In genomic region chr2:74713239-74714150, GRCm38 (mm10) we compare ENCODE assay signal across 17 mouse cellular contexts. TPM values are rescaled to one million over a fixed set of nuclear protein-coding genes. Genes with fewer than 3 reads are reported as not detected.
DNase-seq lines count a peak whose midpoint lies in the region; ATAC-seq and TF ChIP-seq lines count a peak whose summit lies in the region.
"Had no signal": no experiment of that assay in that cellular context is flagged by ENCODE, and none has a peak within 500 bp of the region (broad histone marks: within the 10 kb centered on the region; RNA-seq: fewer than 3 reads in every experiment).

No protein-coding gene starts in this region.

- TF ChIP-seq CTCF in brain, embryonic 14.5 days (IDR thresholded peaks at IDR 0.05; ENCODE audit: borderline replicate concordance, extremely low read depth, insufficient read depth, insufficient read length), result no peak

- no peak overlapping the region for H3K9ac ChIP-seq in hindbrain, embryonic 13.5 days
- no peak overlapping the region for H3K9ac ChIP-seq in hindbrain, embryonic 12.5 days
- H3K9ac ChIP-seq in intestine, embryonic 16.5 days (ENCODE audit: low read depth, low read length), result no peak overlapping the region
- H3K9ac ChIP-seq in neural tube, embryonic 12.5 days, result peak overlapping the region; percentile 100
- no peak overlapping the region for H3K9ac ChIP-seq in forebrain, embryonic 12.5 days
- H3K9ac ChIP-seq: liver, embryonic 15.5 days had no signal

- peak; percentile 55 for DNase-seq in brain, embryonic 14.5 days (ENCODE audit: low read depth)
- DNase-seq in layer of hippocampus, postnatal 36 days, result no peak
- DNase-seq in adrenal gland, postnatal 36 days, result no peak
- DNase-seq: cerebellum, adult 11 months; gastrocnemius, postnatal 25 days; lung, postnatal 4 days; spleen, adult 18-20 months had no signal

- peak overlapping the region; percentile 46 for H3K27ac ChIP-seq in hindbrain, embryonic 13.5 days
- no peak overlapping the region for H3K27ac ChIP-seq in hindbrain, embryonic 12.5 days
- no peak overlapping the region for H3K27ac ChIP-seq in intestine, embryonic 16.5 days (ENCODE audit: low read length)
- peak overlapping the region; percentile 89 for H3K27ac ChIP-seq in neural tube, embryonic 12.5 days
- H3K27ac ChIP-seq in forebrain, embryonic 12.5 days, result no peak overlapping the region
- H3K27ac ChIP-seq: liver, embryonic 15.5 days had no signal

- H3K4me1 ChIP-seq in hindbrain, embryonic 13.5 days (replicated peaks), result peaks cover 10% of the 10 kb centered on the region
- H3K4me1 ChIP-seq in hindbrain, embryonic 12.5 days, result peaks cover 11% of the 10 kb centered on the region
- peaks cover 7% of the 10 kb centered on the region; the same call in 1 of the 2 replicates for H3K4me1 ChIP-seq in intestine, embryonic 16.5 days (ENCODE audit: control insufficient read depth, insufficient read depth, low read length)
- H3K4me1 ChIP-seq in neural tube, embryonic 12.5 days, result peaks cover 54% of the 10 kb centered on the region
- H3K4me1 ChIP-seq in forebrain, embryonic 12.5 days, result peaks cover 8% of the 10 kb centered on the region

- peak overlapping the region; percentile 40 for H3K4me3 ChIP-seq in hindbrain, embryonic 13.5 days
- H3K4me3 ChIP-seq in hindbrain, embryonic 12.5 days, result no peak overlapping the region
- H3K4me3 ChIP-seq in intestine, embryonic 16.5 days (ENCODE audit: low read length), result peak overlapping the region; percentile 66
- H3K4me3 ChIP-seq in neural tube, embryonic 12.5 days, result peak overlapping the region; percentile 90
- no peak overlapping the region for H3K4me3 ChIP-seq in forebrain, embryonic 12.5 days (replicated peaks)
- H3K4me3 ChIP-seq: liver, embryonic 15.5 days had no signal

- no peak for TF ChIP-seq POLR2A in brain, embryonic 14.5 days (IDR thresholded peaks at IDR 0.05; ENCODE audit: borderline replicate concordance, extremely low read depth, insufficient read depth, insufficient read length, poor library complexity, severe bottlenecking)

- no peak for ATAC-seq in hindbrain, embryonic 13.5 days (ENCODE audit: low FRiP score)
- no peak for ATAC-seq in hindbrain, embryonic 12.5 days (ENCODE audit: low FRiP score)
- ATAC-seq in intestine, embryonic 16.5 days, result no peak
- ATAC-seq in neural tube, embryonic 12.5 days (ENCODE audit: low FRiP score, low read depth), result no peak
- no peak for ATAC-seq in forebrain, embryonic 12.5 days (ENCODE audit: low FRiP score)
- ATAC-seq: midbrain, embryonic 16.5 days had no signal

- WGBS in hindbrain, embryonic 13.5 days, result 8% methylated on average over 19 of the region's 19 CpGs
- 4% methylated on average over 19 of the region's 19 CpGs for WGBS in hindbrain, embryonic 12.5 days
- 20% methylated on average over 19 of the region's 19 CpGs for WGBS in intestine, embryonic 16.5 days
- WGBS in neural tube, embryonic 12.5 days, result 2% methylated on average over 19 of the region's 19 CpGs
- 2% methylated on average over 19 of the region's 19 CpGs for WGBS in forebrain, embryonic 12.5 days

- H3K9me3 ChIP-seq in hindbrain, embryonic 13.5 days, result no peaks in the 10 kb centered on the region
- H3K9me3 ChIP-seq in hindbrain, embryonic 12.5 days (replicated peaks), result no peaks in the 10 kb centered on the region
- no peaks in the 10 kb centered on the region for H3K9me3 ChIP-seq in intestine, embryonic 16.5 days (ENCODE audit: control insufficient read depth, low read length)
- no peaks in the 10 kb centered on the region for H3K9me3 ChIP-seq in neural tube, embryonic 12.5 days
- H3K9me3 ChIP-seq in forebrain, embryonic 12.5 days, result no peaks in the 10 kb centered on the region
- H3K9me3 ChIP-seq: liver, embryonic 15.5 days had no signal

- peaks cover 97% of the 10 kb centered on the region for H3K27me3 ChIP-seq in hindbrain, embryonic 13.5 days
- H3K27me3 ChIP-seq in hindbrain, embryonic 12.5 days, result peaks cover 98% of the 10 kb centered on the region
- H3K27me3 ChIP-seq in intestine, embryonic 16.5 days (replicated peaks; ENCODE audit: control insufficient read depth, insufficient read depth, low read length), result peaks cover 40% of the 10 kb centered on the region
- no peaks in the 10 kb centered on the region for H3K27me3 ChIP-seq in neural tube, embryonic 12.5 days (replicated peaks)
- H3K27me3 ChIP-seq in forebrain, embryonic 12.5 days, result peaks cover 100% of the 10 kb centered on the region

- H3K36me3 ChIP-seq in hindbrain, embryonic 13.5 days, result no peaks in the 10 kb centered on the region
- no peaks in the 10 kb centered on the region for H3K36me3 ChIP-seq in hindbrain, embryonic 12.5 days
- H3K36me3 ChIP-seq in intestine, embryonic 16.5 days (ENCODE audit: control insufficient read depth, insufficient read depth, low read length), result no peaks in the 10 kb centered on the region
- H3K36me3 ChIP-seq in neural tube, embryonic 12.5 days, result no peaks in the 10 kb centered on the region
- H3K36me3 ChIP-seq in forebrain, embryonic 12.5 days (replicated peaks), result no peaks in the 10 kb centered on the region
- H3K36me3 ChIP-seq: liver, embryonic 15.5 days had no signal

- H3K4me2 ChIP-seq in hindbrain, embryonic 13.5 days, result 0 out of 2 replicates have a peak overlapping the region, but pooled peaks have one; percentile 59
- H3K4me2 ChIP-seq in hindbrain, embryonic 12.5 days (replicated peaks), result no peak overlapping the region
- H3K4me2 ChIP-seq in intestine, embryonic 16.5 days (ENCODE audit: low read depth, low read length), result peak overlapping the region; percentile 56
- H3K4me2 ChIP-seq in neural tube, embryonic 12.5 days (replicated peaks), result peak overlapping the region; percentile 96
- no peak overlapping the region for H3K4me2 ChIP-seq in forebrain, embryonic 12.5 days
- H3K4me2 ChIP-seq: liver, embryonic 15.5 days had no signal

RNA-seq across cellular contexts. Expression of gene Hoxd4, which starts 1.8 kb away (rescaled TPM):
- polyA plus RNA-seq in hindbrain, embryonic 13.5 days (2015; fragmentation: Nextera tagmentation; extraction: Ambion mirVana), result 4.1 and 4.2 TPM in 2 replicates
- 3.6 and 4.6 TPM in 2 replicates for polyA plus RNA-seq in hindbrain, embryonic 12.5 days (2016; fragmentation: Nextera tagmentation; extraction: Ambion mirVana)
- polyA plus RNA-seq in brain, embryonic 14.5 days (2012; rRNA removed), result 0.81 and 5.5 TPM in 2 replicates
- 0.91 and 0.95 TPM in 2 replicates for polyA plus RNA-seq in intestine, embryonic 16.5 days (2015; fragmentation: Nextera tagmentation; extraction: Ambion mirVana)
- 14.2 and 16.0 TPM in 2 replicates for polyA plus RNA-seq in neural tube, embryonic 12.5 days (2016; fragmentation: Nextera tagmentation; extraction: Ambion mirVana)
- total RNA-seq in layer of hippocampus, postnatal 36 days (2021), result not detected
- total RNA-seq in adrenal gland, postnatal 36 days (2021), result 10 to 100 TPM; 13.6 to 15.5 TPM
- not detected in 2 replicates for polyA plus RNA-seq in forebrain, embryonic 12.5 days (2016; fragmentation: Nextera tagmentation; extraction: Ambion mirVana)
- polyA plus RNA-seq: C2C12; cortical plate, adult 2 months; liver, embryonic 15.5 days; midbrain, embryonic 16.5 days had no signal

RNA-seq across cellular contexts. Expression of gene Hoxd3, which starts 1.8 kb away (rescaled TPM):
- 76.0 and 82.5 TPM in 2 replicates for polyA plus RNA-seq in hindbrain, embryonic 13.5 days (2015; fragmentation: Nextera tagmentation; extraction: Ambion mirVana)
- polyA plus RNA-seq in hindbrain, embryonic 12.5 days (2016; fragmentation: Nextera tagmentation; extraction: Ambion mirVana), result 69.6 and 83.5 TPM in 2 replicates
- 9.6 and 47.4 TPM in 2 replicates for polyA plus RNA-seq in brain, embryonic 14.5 days (2012; rRNA removed)
- polyA plus RNA-seq in intestine, embryonic 16.5 days (2015; fragmentation: Nextera tagmentation; extraction: Ambion mirVana), result 13.4 and 15.1 TPM in 2 replicates
- 55.9 and 68.9 TPM in 2 replicates for polyA plus RNA-seq in neural tube, embryonic 12.5 days (2016; fragmentation: Nextera tagmentation; extraction: Ambion mirVana)
- not detected for total RNA-seq in layer of hippocampus, postnatal 36 days (2021)
- total RNA-seq in adrenal gland, postnatal 36 days (2021), result under 1 TPM; 0.17 to 0.36 TPM
- polyA plus RNA-seq in forebrain, embryonic 12.5 days (2016; fragmentation: Nextera tagmentation; extraction: Ambion mirVana), result not detected in 2 replicates
- total RNA-seq: gastrocnemius, postnatal 25 days had no signal
- polyA plus RNA-seq: C2C12; cortical plate, adult 2 months; liver, embryonic 15.5 days; midbrain, embryonic 16.5 days had no signal

RNA-seq across cellular contexts. Expression of gene Hoxd8, which starts 9.1 kb away (rescaled TPM):
- 0.79 and 1.5 TPM in 2 replicates for polyA plus RNA-seq in hindbrain, embryonic 13.5 days (2015; fragmentation: Nextera tagmentation; extraction: Ambion mirVana)
- 0.14 and 0.46 TPM in 2 replicates for polyA plus RNA-seq in hindbrain, embryonic 12.5 days (2016; fragmentation: Nextera tagmentation; extraction: Ambion mirVana)
- polyA plus RNA-seq in brain, embryonic 14.5 days (2012; rRNA removed), result 0.73 and 1.6 TPM in 2 replicates
- 3.1 TPM in 2 replicates for polyA plus RNA-seq in intestine, embryonic 16.5 days (2015; fragmentation: Nextera tagmentation; extraction: Ambion mirVana)
- polyA plus RNA-seq in neural tube, embryonic 12.5 days (2016; fragmentation: Nextera tagmentation; extraction: Ambion mirVana), result 20.8 and 21.4 TPM in 2 replicates
- total RNA-seq in layer of hippocampus, postnatal 36 days (2021), result not detected
- 10 to 100 TPM; 23.9 to 35.9 TPM for total RNA-seq in adrenal gland, postnatal 36 days (2021)
- 0.08 TPM in 1 of 2 replicates, not detected in the other for polyA plus RNA-seq in forebrain, embryonic 12.5 days (2016; fragmentation: Nextera tagmentation; extraction: Ambion mirVana)
- polyA plus RNA-seq: C2C12; cortical plate, adult 2 months; midbrain, embryonic 16.5 days had no signal

RNA-seq across cellular contexts. Expression of gene Gm28230, which starts 13.0 kb away (rescaled TPM):
- 1.3 and 1.5 TPM in 2 replicates for polyA plus RNA-seq in hindbrain, embryonic 13.5 days (2015; fragmentation: Nextera tagmentation; extraction: Ambion mirVana)
- 0.66 and 1.1 TPM in 2 replicates for polyA plus RNA-seq in hindbrain, embryonic 12.5 days (2016; fragmentation: Nextera tagmentation; extraction: Ambion mirVana)
- polyA plus RNA-seq in brain, embryonic 14.5 days (2012; rRNA removed), result 0.44 and 1.7 TPM in 2 replicates
- polyA plus RNA-seq in intestine, embryonic 16.5 days (2015; fragmentation: Nextera tagmentation; extraction: Ambion mirVana), result 0.24 TPM in 1 of 2 replicates, not detected in the other
- 6.9 and 9.1 TPM in 2 replicates for polyA plus RNA-seq in neural tube, embryonic 12.5 days (2016; fragmentation: Nextera tagmentation; extraction: Ambion mirVana)
- not detected for total RNA-seq in layer of hippocampus, postnatal 36 days (2021)
- total RNA-seq in adrenal gland, postnatal 36 days (2021), result 1 to 10 TPM; 1.6 to 2.0 TPM
- polyA plus RNA-seq in forebrain, embryonic 12.5 days (2016; fragmentation: Nextera tagmentation; extraction: Ambion mirVana), result not detected in 2 replicates
- polyA plus RNA-seq: C2C12; cortical plate, adult 2 months; heart, embryonic 16.5 days; liver, embryonic 15.5 days; midbrain, embryonic 16.5 days had no signal

RNA-seq across cellular contexts. Expression of gene Hoxd9, which starts 16.0 kb away (rescaled TPM):
- polyA plus RNA-seq in hindbrain, embryonic 13.5 days (2015; fragmentation: Nextera tagmentation; extraction: Ambion mirVana), result not detected in 2 replicates
- polyA plus RNA-seq in hindbrain, embryonic 12.5 days (2016; fragmentation: Nextera tagmentation; extraction: Ambion mirVana), result 0.10 TPM in 1 of 2 replicates, not detected in the other
- 0.19 and 0.36 TPM in 2 replicates for polyA plus RNA-seq in brain, embryonic 14.5 days (2012; rRNA removed)
- 1.8 and 2.5 TPM in 2 replicates for polyA plus RNA-seq in intestine, embryonic 16.5 days (2015; fragmentation: Nextera tagmentation; extraction: Ambion mirVana)
- 34.4 and 36.8 TPM in 2 replicates for polyA plus RNA-seq in neural tube, embryonic 12.5 days (2016; fragmentation: Nextera tagmentation; extraction: Ambion mirVana)
- not detected for total RNA-seq in layer of hippocampus, postnatal 36 days (2021)
- total RNA-seq in adrenal gland, postnatal 36 days (2021), result 1 to 10 TPM; 3.8 to 4.1 TPM
- not detected in 2 replicates for polyA plus RNA-seq in forebrain, embryonic 12.5 days (2016; fragmentation: Nextera tagmentation; extraction: Ambion mirVana)
- polyA plus RNA-seq: C2C12; cortical plate, adult 2 months; liver, embryonic 15.5 days; midbrain, embryonic 16.5 days had no signal

Comparison
In these comparisons a context has a peak if more than half of its experiments do, and no peak if none do; other contexts are left out.
1. H3K27ac ChIP-seq: peak in hindbrain, embryonic 13.5 days (single experiment) and neural tube, embryonic 12.5 days (single experiment); none in hindbrain, embryonic 12.5 days (single experiment), intestine, embryonic 16.5 days (single experiment) and forebrain, embryonic 12.5 days (single experiment).
2. H3K4me2 ChIP-seq: peak in hindbrain, embryonic 13.5 days (single experiment), intestine, embryonic 16.5 days (single experiment) and neural tube, embryonic 12.5 days (single experiment); none in hindbrain, embryonic 12.5 days (single experiment) and forebrain, embryonic 12.5 days (single experiment).
3. H3K4me3 ChIP-seq: peak in hindbrain, embryonic 13.5 days (single experiment), intestine, embryonic 16.5 days (single experiment) and neural tube, embryonic 12.5 days (single experiment); none in hindbrain, embryonic 12.5 days (single experiment) and forebrain, embryonic 12.5 days (single experiment).